Mouse (Mus musculus) olfactory bulb, adult 2 months (tissue): ENCODE data around the gene Cbarp.

ENCODE experiments used
- CTCF ChIP-seq: fragments of 200-500 bp; IDR thresholded peaks from 2 replicates; pipeline ENCODE4 v1.5.1; 2012; ENCODE audit warnings: low read depth, mild to moderate bottlenecking, low read length, moderate library complexity; ENCODE audit not compliant: insufficient read depth
- POLR2A ChIP-seq: fragments of 200-500 bp; IDR thresholded peaks from 2 replicates; pipeline ENCODE4 v1.6.1; 2012; ENCODE audit warnings: mild to moderate bottlenecking, low read depth, low read length, moderate library complexity; ENCODE audit not compliant: insufficient read depth

DNA sequence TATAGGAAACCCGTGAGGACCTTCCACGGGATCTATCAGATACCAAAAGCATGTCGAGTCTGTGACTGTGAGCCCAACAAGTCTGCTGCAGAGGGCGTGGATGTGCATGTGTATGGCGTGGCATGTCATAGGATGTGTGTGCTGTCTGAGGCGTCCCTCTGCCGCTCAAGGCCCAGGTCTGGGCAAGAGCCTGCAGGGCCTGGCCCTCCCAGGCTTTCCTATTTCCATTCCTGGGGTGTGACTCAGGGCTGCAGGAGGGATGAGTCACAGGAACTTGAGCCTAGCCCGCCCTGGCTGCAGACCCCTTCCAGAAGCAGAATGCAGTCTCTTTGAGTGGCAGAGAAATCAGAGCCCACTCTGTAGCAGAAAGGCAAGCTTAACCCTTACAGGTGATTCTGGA lies 23.1 kb upstream of the Cbarp start:
- TF ChIP-seq CTCF (no peak), POLR2A (no peak)
